Mouse (Mus musculus) megakaryocyte, embryonic 14.5 days (primary cell): Measurements from ENCODE around the gene Pbx2.

Experiments used
- FLI1 ChIP-seq: IDR thresholded peaks from 2 replicates; pipeline ENCODE4 v1.6.1; 2012; ENCODE audit warnings: low read length, inconsistent platforms, mixed read lengths
- GATA1 ChIP-seq: IDR thresholded peaks from 3 replicates; pipeline ENCODE4 v1.6.1; 2012; ENCODE audit warnings: mixed read lengths, low read length, inconsistent platforms, borderline replicate concordance

DNA sequence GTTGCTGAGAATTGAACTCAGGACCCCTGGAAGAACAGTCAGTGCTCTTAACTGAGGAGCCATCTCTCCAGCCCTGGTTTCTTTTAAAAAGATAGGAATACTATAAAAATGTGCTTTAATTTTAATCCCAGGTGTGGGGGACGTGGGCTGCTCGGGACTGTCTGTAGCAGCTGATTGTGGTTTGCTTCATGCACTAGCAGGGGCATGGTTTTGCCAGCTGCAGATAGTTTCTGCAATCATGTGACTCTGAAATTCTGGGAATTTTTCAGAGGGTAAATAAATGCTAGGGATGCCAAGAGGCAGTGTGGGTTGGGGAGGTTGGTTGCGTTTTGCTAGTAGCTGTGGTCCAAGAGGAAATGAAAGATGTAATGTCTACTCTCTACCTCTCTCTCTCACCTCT is 50.9 kb downstream of the Pbx2 start:
- TF ChIP-seq GATA1 (no peak), FLI1 (no peak)
